Mouse (Mus musculus) heart, embryonic 13.5 days (tissue): Measurements from ENCODE around the gene Plekhg2. TPM values are rescaled to one million over a fixed set of nuclear protein-coding genes. Genes with fewer than 3 reads are reported as not detected.
A peak's percentile ranks its signal among the peaks of the same experiment; 100 is the strongest.

Experiments
- ATAC-seq: fragments of 200-750 bp; cut with Nextera tagmentation; 2 replicates; pipeline ENCODE4 v1.8.0; 2017; ENCODE audit warnings: moderate TSS enrichment; ENCODE audit not compliant: insufficient number of reproducible peaks, low FRiP score, low TSS enrichment; ENCODE audit errors: extremely low read depth
- H3K27ac ChIP-seq: fragments of 300-500 bp; sonication (generic); replicated peaks from 2 replicates; pipeline ENCODE4 v1.5.1; 2015; ENCODE audit warnings: moderate library complexity, mild to moderate bottlenecking, inconsistent platforms
- H3K27me3 ChIP-seq: fragments of 300-500 bp; sonication (generic); replicated peaks from 2 replicates; pipeline ENCODE4 v1.6.1; 2015; ENCODE audit warnings: mild to moderate bottlenecking, inconsistent platforms
- H3K36me3 ChIP-seq: fragments of 300-500 bp; sonication (generic); 2 replicates; pipeline ENCODE4 v1.6.1; 2015; ENCODE audit warnings: mild to moderate bottlenecking, inconsistent platforms
- H3K4me1 ChIP-seq: fragments of 300-500 bp; sonication (generic); 2 replicates; pipeline ENCODE4 v1.6.1; 2015; ENCODE audit warnings: inconsistent platforms
- H3K4me2 ChIP-seq: fragments of 300-500 bp; sonication (generic); 2 replicates; pipeline ENCODE4 v1.6.1; 2015; ENCODE audit warnings: inconsistent platforms, mild to moderate bottlenecking, moderate library complexity
- H3K4me3 ChIP-seq: fragments of 300-500 bp; sonication (generic); 2 replicates; pipeline ENCODE4 v1.5.1; 2015; ENCODE audit warnings: moderate library complexity, mild to moderate bottlenecking, inconsistent platforms
- H3K9ac ChIP-seq: fragments of 300-500 bp; sonication (generic); 2 replicates; pipeline ENCODE4 v1.6.1; 2015; ENCODE audit warnings: inconsistent platforms, mild to moderate bottlenecking, moderate library complexity
- H3K9me3 ChIP-seq: fragments of 300-500 bp; sonication (generic); 2 replicates; pipeline ENCODE4 v1.6.1; 2016; ENCODE audit warnings: inconsistent platforms
- WGBS: fragments of 180-500 bp; shearing (Covaris S2); methylation state at CpG from one replicate; pipeline ENCODE4 v1.1.7; 2015; ENCODE audit warnings: mixed read lengths; 5-methylcytosine and 5-hydroxymethylcytosine counted together
- polyA plus RNA-seq: library from polyadenylated mRNA; unstranded; fragments of >200 nt; fragmentation: Nextera tagmentation; extraction: Ambion mirVana; gene quantifications from 2 replicates; pipeline ENCODE4 v1.2.1, GENCODE M21; 2015

The Plekhg2 gene
- polyA plus RNA-seq: 43.5 and 49.3 TPM in 2 replicates

GRCm38 (mm10) chr7:28372251-28373108 lies at the start of gene Plekhg2:
Gene Plekhg2 (minus strand): TSS chr7:28372599.
- Histone ChIP-seq H3K27me3 (no peaks in the 10 kb centered on the region), H3K36me3 (peaks cover 37% of the 10 kb centered on the region), H3K9ac (peak within 1 kb of the TSS; percentile 97), H3K27ac (peak within 1 kb of the TSS; percentile 96), H3K4me3 (peak within 1 kb of the TSS; percentile 88), H3K9me3 (no peaks in the 10 kb centered on the region), H3K4me2 (peak within 1 kb of the TSS; percentile 87), H3K4me1 (peaks cover 60% of the 10 kb centered on the region)
- ATAC-seq: peak; percentile 81
- 0% methylated on average over 66 of the region's 66 CpGs for WGBS

- Histone ChIP-seq H3K4me2 (no peak overlapping the region), H3K27me3 (no peaks in the 10 kb centered on the region), H3K4me1 (peaks cover 14% of the 10 kb centered on the region), H3K36me3 (peaks cover 96% of the 10 kb centered on the region), H3K27ac (no peak overlapping the region), H3K9ac (no peak overlapping the region), H3K4me3 (no peak overlapping the region), H3K9me3 (no peaks in the 10 kb centered on the region)
- WGBS: 91% methylated on average over 2 of the region's 2 CpGs
- ATAC-seq: no peak
Observed at GRCm38 (mm10) chr7:28419416-28419815, 47.0 kb upstream of the Plekhg2 start.

GRCm38 (mm10) chr7:28418096-28418670 lies 45.8 kb upstream of the Plekhg2 start:
- Histone ChIP-seq H3K9ac (no peak overlapping the region), H3K27me3 (no peaks in the 10 kb centered on the region), H3K4me3 (no peak overlapping the region), H3K4me2 (no peak overlapping the region), H3K36me3 (peaks cover 100% of the 10 kb centered on the region), H3K9me3 (no peaks in the 10 kb centered on the region), H3K27ac (peak overlapping the region; percentile 38; the same call in 1 of the 2 replicates), H3K4me1 (peaks cover 14% of the 10 kb centered on the region)
- ATAC-seq: no peak
- WGBS: 57% methylated on average over 8 of the region's 8 CpGs

GRCm38 (mm10) chr7:28417368-28417767 lies 45.0 kb upstream of the Plekhg2 start:
- no peak overlapping the region for H3K9ac ChIP-seq
- peaks cover 14% of the 10 kb centered on the region for H3K4me1 ChIP-seq
- H3K27ac ChIP-seq: no peak overlapping the region
- H3K4me2 ChIP-seq: no peak overlapping the region
- H3K4me3 ChIP-seq: no peak overlapping the region
- no peak for ATAC-seq
- no peaks in the 10 kb centered on the region for H3K9me3 ChIP-seq
- no peaks in the 10 kb centered on the region for H3K27me3 ChIP-seq
- H3K36me3 ChIP-seq: peaks cover 100% of the 10 kb centered on the region

- H3K36me3 ChIP-seq: peaks cover 99% of the 10 kb centered on the region
- H3K9ac ChIP-seq: no peak overlapping the region
- H3K9me3 ChIP-seq: no peaks in the 10 kb centered on the region
- no peak overlapping the region for H3K27ac ChIP-seq
- H3K4me2 ChIP-seq: no peak overlapping the region
- peaks cover 23% of the 10 kb centered on the region for H3K4me1 ChIP-seq
- no peaks in the 10 kb centered on the region for H3K27me3 ChIP-seq
- WGBS: 80% methylated on average over 4 of the region's 4 CpGs
- no peak for ATAC-seq
- no peak overlapping the region for H3K4me3 ChIP-seq
Observed at GRCm38 (mm10) chr7:28412826-28413225, 40.4 kb upstream of the Plekhg2 start.

- peaks cover 99% of the 10 kb centered on the region for H3K36me3 ChIP-seq
- no peak overlapping the region for H3K4me3 ChIP-seq
- no peaks in the 10 kb centered on the region for H3K9me3 ChIP-seq
- H3K4me2 ChIP-seq: no peak overlapping the region
- no peak for ATAC-seq
- H3K4me1 ChIP-seq: peaks cover 23% of the 10 kb centered on the region
- 69% methylated on average over 3 of the region's 3 CpGs for WGBS
- 0 out of 2 replicates have a peak overlapping the region, but pooled peaks have one; percentile 9 for H3K9ac ChIP-seq
- H3K27me3 ChIP-seq: no peaks in the 10 kb centered on the region
- H3K27ac ChIP-seq: peak overlapping the region; percentile 4; the same call in 1 of the 2 replicates
Observed at GRCm38 (mm10) chr7:28410841-28411475, 38.6 kb upstream of the Plekhg2 start.

GRCm38 (mm10) chr7:28401942-28402341 lies 29.5 kb upstream of the Plekhg2 start:
- Histone ChIP-seq H3K9me3 (no peaks in the 10 kb centered on the region), H3K4me3 (no peak overlapping the region), H3K27ac (no peak overlapping the region), H3K36me3 (peaks cover 99% of the 10 kb centered on the region), H3K9ac (no peak overlapping the region), H3K4me2 (no peak overlapping the region), H3K27me3 (no peaks in the 10 kb centered on the region), H3K4me1 (peaks cover 2% of the 10 kb centered on the region; the same call in 1 of the 2 replicates)
- WGBS: 64% methylated on average over 3 of the region's 3 CpGs
- ATAC-seq: no peak

GRCm38 (mm10) chr7:28401030-28401429 lies 28.6 kb upstream of the Plekhg2 start:
- no peak for ATAC-seq
- Histone ChIP-seq H3K4me2 (no peak overlapping the region), H3K4me3 (no peak overlapping the region), H3K36me3 (peaks cover 99% of the 10 kb centered on the region), H3K27ac (no peak overlapping the region), H3K27me3 (no peaks in the 10 kb centered on the region), H3K9ac (no peak overlapping the region), H3K4me1 (peaks cover 2% of the 10 kb centered on the region; the same call in 1 of the 2 replicates), H3K9me3 (no peaks in the 10 kb centered on the region)
- whole genome bisulfite sequencing: 96% methylated on average over 1 of the region's 1 CpGs

DNA sequence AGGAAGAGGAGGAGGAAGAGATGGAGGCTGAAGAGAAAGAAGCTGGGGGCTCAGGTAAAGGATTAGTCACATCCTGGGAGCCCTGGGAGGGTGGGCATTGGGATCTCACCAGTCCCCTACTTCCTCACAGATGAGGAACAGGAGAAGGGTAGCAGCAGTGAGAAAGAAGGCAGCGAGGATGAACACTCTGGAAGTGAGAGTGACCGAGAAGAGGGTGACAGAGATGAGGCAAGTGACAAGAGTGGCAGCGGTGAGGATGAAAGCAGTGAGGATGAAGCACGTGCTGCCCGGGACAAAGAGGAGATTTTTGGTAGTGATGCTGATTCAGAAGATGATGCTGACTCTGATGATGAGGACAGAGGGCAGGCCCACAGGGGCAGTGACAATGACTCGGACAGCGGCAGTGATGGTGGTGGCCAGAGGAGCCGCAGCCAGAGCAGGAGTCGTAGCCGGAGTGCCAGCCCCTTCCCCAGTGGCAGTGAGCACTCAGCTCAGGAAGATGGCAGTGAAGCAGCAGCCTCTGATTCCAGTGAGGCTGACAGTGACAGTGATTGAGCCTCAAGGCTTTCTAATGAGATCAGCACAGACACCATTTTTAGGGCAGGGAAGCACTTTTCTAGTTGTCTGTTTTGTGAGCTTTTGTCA lies 26.4 kb upstream of the Plekhg2 start:
- no peaks in the 10 kb centered on the region for H3K9me3 ChIP-seq
- no peak overlapping the region for H3K4me2 ChIP-seq
- no peak overlapping the region for H3K4me3 ChIP-seq
- H3K4me1 ChIP-seq: peaks cover 6% of the 10 kb centered on the region
- no peak overlapping the region for H3K9ac ChIP-seq
- H3K27me3 ChIP-seq: no peaks in the 10 kb centered on the region
- no peak overlapping the region for H3K27ac ChIP-seq
- H3K36me3 ChIP-seq: peaks cover 94% of the 10 kb centered on the region
- 85% methylated on average over 10 of the region's 10 CpGs for WGBS
- no peak for ATAC-seq

DNA sequence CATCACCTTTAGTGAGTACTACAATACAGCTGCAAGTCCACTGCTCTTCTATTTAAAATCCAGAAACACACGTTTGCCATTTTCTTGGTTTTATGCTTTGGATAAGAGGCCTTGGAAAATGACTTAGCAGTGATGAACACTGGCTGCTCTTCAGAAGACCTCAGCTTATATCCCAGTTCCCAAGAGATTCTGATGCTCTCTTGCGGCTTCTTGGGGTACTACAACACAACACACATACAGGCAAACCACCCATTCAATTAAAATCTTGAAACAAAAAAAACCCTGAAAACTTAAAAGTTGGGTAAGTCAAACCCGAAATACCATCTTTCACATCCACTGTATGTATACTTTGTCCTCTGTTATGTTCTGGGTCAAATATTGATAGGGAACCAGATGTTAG lies 25.6 kb upstream of the Plekhg2 start:
- peaks cover 86% of the 10 kb centered on the region for H3K36me3 ChIP-seq
- H3K4me2 ChIP-seq: no peak overlapping the region
- WGBS: 52% methylated on average over 3 of the region's 3 CpGs
- no peak overlapping the region for H3K4me3 ChIP-seq
- ATAC-seq: no peak
- H3K27ac ChIP-seq: no peak overlapping the region
- no peak overlapping the region for H3K9ac ChIP-seq
- no peaks in the 10 kb centered on the region for H3K9me3 ChIP-seq
- H3K27me3 ChIP-seq: no peaks in the 10 kb centered on the region
- peaks cover 11% of the 10 kb centered on the region for H3K4me1 ChIP-seq

GRCm38 (mm10) chr7:28395425-28395824 lies 23.0 kb upstream of the Plekhg2 start:
- Histone ChIP-seq H3K36me3 (peaks cover 66% of the 10 kb centered on the region), H3K9ac (no peak overlapping the region), H3K27me3 (no peaks in the 10 kb centered on the region), H3K4me1 (peaks cover 16% of the 10 kb centered on the region), H3K27ac (no peak overlapping the region), H3K9me3 (no peaks in the 10 kb centered on the region), H3K4me2 (no peak overlapping the region), H3K4me3 (no peak overlapping the region)
- ATAC-seq: no peak
- WGBS: 94% methylated on average over 4 of the region's 4 CpGs
